Mouse (Mus musculus) intestine, embryonic 15.5 days (tissue): ENCODE measurements around the gene Ctr9. TPM values are rescaled to one million over a fixed set of nuclear protein-coding genes. Genes with fewer than 3 reads are reported as not detected.

Experiments used
- ATAC-seq: fragments of 200-750 bp; cut with Nextera tagmentation; 2 replicates; pipeline ENCODE4 v1.8.0; 2017; ENCODE audit warnings: moderate TSS enrichment, moderate library complexity
- H3K27ac ChIP-seq: fragments of 300-500 bp; sonication (generic); 2 replicates; pipeline ENCODE4 v1.5.1; 2015; ENCODE audit warnings: mild to moderate bottlenecking, inconsistent platforms
- H3K27me3 ChIP-seq: fragments of 300-500 bp; sonication (generic); replicated peaks from 2 replicates; pipeline ENCODE4 v1.6.1; 2015; ENCODE audit warnings: inconsistent platforms
- H3K36me3 ChIP-seq: fragments of 300-500 bp; sonication (generic); 2 replicates; pipeline ENCODE4 v1.6.1; 2015; ENCODE audit warnings: inconsistent platforms
- H3K4me1 ChIP-seq: fragments of 300-500 bp; sonication (generic); replicated peaks from 2 replicates; pipeline ENCODE4 v1.6.1; 2015; ENCODE audit warnings: inconsistent platforms
- H3K4me2 ChIP-seq: fragments of 300-500 bp; sonication (generic); replicated peaks from 2 replicates; pipeline ENCODE4 v1.6.1; 2015; ENCODE audit warnings: mild to moderate bottlenecking, inconsistent platforms
- H3K4me3 ChIP-seq: fragments of 300-500 bp; sonication (generic); replicated peaks from 2 replicates; pipeline ENCODE4 v1.5.1; 2015; ENCODE audit warnings: inconsistent platforms
- H3K9ac ChIP-seq: fragments of 300-500 bp; sonication (generic); 2 replicates; pipeline ENCODE4 v1.6.1; 2015; ENCODE audit warnings: inconsistent platforms
- H3K9me3 ChIP-seq: fragments of 300-500 bp; sonication (generic); 2 replicates; pipeline ENCODE4 v1.6.1; 2016; ENCODE audit warnings: inconsistent platforms
- WGBS: fragments of 180-500 bp; shearing (Covaris S2); methylation state at CpG from one replicate; pipeline ENCODE4 v1.1.7; 2015; 5-methylcytosine and 5-hydroxymethylcytosine counted together
- polyA plus RNA-seq: library from polyadenylated mRNA; unstranded; fragments of >200 nt; fragmentation: Nextera tagmentation; extraction: Ambion mirVana; gene quantifications from 2 replicates; pipeline ENCODE4 v1.2.1, GENCODE M21; 2015

The Ctr9 gene
- polyA plus RNA-seq, 1 experiment from 2014 or later = 54.6 TPM

DNA sequence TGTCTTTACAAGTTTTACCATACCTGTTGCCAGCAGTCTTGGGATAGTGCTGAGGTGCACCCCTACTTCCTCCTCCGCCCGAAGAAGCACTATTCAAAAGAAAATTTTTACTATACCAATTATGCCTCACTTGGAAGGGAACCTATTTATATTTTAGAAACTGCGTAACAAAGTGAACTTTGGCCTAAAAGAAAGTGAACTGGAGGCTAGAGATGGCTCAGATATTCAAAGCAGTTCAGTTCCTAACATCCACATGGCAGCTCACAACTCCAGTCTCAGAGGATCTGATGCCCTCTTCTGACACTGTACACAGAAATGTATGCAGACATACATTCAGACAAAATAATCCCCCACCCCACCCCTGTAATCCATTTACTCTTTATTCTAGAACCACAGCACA is 52.1 kb downstream of the Ctr9 start:
- Histone ChIP-seq H3K27me3 (no peaks in the 10 kb centered on the region), H3K4me3 (peak overlapping the region; percentile 89), H3K36me3 (peaks cover 26% of the 10 kb centered on the region), H3K27ac (no peak overlapping the region), H3K9ac (peak overlapping the region; percentile 100; the same call in 1 of the 2 replicates), H3K4me1 (peaks cover 6% of the 10 kb centered on the region), H3K4me2 (peak overlapping the region; percentile 76), H3K9me3 (no peaks in the 10 kb centered on the region)
- 65% methylated on average over 3 of the region's 3 CpGs for WGBS
- no peak for ATAC-seq

DNA sequence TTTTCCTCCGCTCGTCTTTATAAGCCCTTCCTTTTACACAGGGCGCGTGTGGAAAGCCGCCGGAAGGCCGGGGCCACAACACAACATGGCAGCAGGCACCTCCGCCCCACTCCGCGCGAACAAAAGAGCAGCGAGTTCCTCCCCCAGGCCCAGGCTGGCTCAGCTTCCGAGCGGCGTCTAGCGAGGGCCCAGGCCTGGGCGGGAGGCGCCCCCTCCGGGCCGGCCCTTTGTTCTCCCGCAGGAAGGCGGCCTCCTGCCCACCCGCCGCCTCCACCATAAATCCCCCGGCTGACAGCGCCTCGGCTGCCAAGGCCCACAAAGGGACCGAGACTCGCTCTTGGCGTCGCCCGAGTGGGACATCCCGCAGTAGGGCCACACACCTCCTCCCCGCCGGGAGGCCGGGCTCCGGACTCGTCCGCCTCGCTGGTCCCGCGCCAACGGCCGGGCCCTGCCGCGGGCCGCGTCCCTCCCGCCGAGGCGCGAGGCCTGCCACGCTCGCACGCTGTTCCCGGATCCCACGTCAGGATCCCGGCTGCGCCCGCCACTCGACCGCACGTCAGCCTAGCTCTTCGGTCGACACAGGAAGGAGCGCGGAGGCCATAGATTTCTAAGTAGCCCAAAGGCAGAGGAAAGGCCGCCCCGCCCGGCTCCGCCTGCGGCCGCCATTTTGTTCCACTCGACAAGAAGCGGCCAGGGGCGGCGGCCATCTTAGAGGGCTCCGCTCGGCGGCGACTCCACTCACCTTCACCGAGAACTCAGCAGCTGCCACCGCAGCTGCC is 53.5 kb downstream of the Ctr9 start:
- H3K4me2 ChIP-seq = peak overlapping the region; percentile 76
- ATAC-seq = peak; percentile 83
- H3K9me3 ChIP-seq = no peaks in the 10 kb centered on the region
- H3K27ac ChIP-seq = peak overlapping the region; percentile 100
- H3K9ac ChIP-seq = peak overlapping the region; percentile 100
- WGBS = under 1% methylated on average over 83 of the region's 83 CpGs
- H3K27me3 ChIP-seq = no peaks in the 10 kb centered on the region
- peak overlapping the region; percentile 89 for H3K4me3 ChIP-seq
- peaks cover 14% of the 10 kb centered on the region for H3K36me3 ChIP-seq
- peaks cover 6% of the 10 kb centered on the region for H3K4me1 ChIP-seq

DNA sequence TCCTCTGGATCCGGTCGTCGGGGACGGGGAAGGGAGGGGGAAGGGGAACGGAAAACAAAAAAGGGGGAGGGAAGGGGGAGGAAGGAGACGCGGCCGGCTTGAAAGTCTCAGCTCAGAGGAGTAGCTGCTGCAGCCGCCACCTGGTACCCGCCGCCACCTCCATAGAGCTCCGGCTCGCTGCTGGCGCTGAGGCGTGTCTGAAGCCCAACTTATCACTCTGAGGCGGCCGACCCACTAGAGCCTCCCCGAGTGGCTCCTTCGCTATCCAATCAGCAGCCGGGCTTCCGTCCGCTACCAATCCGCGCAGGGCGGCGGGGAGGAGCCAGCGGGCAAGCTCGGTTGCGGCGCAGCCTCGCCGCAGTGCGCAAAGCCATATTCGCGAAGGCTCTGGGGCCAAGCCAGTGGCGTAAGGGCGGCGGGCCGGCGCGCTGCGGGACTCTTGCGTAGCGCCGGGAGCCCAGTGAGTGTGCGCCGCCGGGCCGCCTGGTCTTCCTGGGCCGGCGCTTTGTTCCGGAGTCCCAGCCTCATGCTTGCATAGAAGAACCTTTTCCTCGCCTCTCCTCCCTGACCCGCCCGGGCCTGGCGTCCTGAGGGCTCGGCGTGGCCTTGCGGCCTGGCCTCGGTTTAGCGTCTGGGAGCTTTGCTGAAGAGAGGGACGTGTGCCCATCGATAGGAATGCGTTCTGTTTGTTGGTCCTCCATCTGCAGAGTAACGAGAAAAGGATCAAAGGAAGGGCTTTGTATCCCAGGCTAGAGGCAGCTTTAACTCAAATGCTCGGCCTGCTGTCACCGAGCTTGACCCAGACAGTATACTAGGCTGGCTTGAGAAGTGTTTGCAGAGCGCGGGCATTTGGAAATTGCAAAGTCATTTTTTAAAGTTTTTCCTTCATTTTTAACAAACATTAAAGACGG is 54.3 kb downstream of the Ctr9 start, which contains the start of gene Eif4g2:
Gene Eif4g2, minus strand, starts transcription at position 209 of the 911 bp plus-strand sequence.
- Histone ChIP-seq H3K9ac (peak within 1 kb of the TSS; percentile 100), H3K4me2 (peak within 1 kb of the TSS; percentile 76), H3K9me3 (no peaks in the 10 kb centered on the region), H3K4me1 (peaks cover 6% of the 10 kb centered on the region), H3K27me3 (no peaks in the 10 kb centered on the region), H3K4me3 (peak within 1 kb of the TSS; percentile 89), H3K36me3 (peaks cover 6% of the 10 kb centered on the region), H3K27ac (peak within 1 kb of the TSS; percentile 100)
- under 1% methylated on average over 70 of the region's 70 CpGs for WGBS
- ATAC-seq = peak; percentile 99

DNA sequence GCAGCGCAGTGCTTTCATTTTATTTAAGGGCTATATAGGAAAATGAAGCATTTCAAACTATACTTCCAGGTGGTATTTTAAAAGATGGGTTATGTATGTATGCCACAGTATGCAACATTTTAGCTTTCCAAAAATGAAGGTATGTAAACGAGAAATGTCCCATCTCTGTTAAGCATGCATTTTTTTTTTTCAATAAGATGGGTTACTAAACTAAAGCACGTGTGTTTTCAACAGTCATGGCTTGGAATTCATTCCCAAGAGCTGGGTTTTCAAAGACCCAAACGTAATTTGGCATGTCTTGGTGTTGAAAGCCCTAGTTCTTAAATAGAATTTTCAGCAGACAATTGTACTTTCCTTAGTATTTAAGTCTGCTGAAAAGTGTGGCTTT is 55.0 kb downstream of the Ctr9 start:
- H3K4me3 ChIP-seq = peak overlapping the region; percentile 89
- peak overlapping the region; percentile 89 for H3K9ac ChIP-seq
- H3K27ac ChIP-seq = peak overlapping the region; percentile 100
- peaks cover 6% of the 10 kb centered on the region; the same call in 1 of the 2 replicates for H3K36me3 ChIP-seq
- no peaks in the 10 kb centered on the region for H3K27me3 ChIP-seq
- no peaks in the 10 kb centered on the region for H3K9me3 ChIP-seq
- H3K4me1 ChIP-seq = peaks cover 6% of the 10 kb centered on the region
- WGBS = 10% methylated on average over 4 of the region's 4 CpGs
- no peak for ATAC-seq
- H3K4me2 ChIP-seq = peak overlapping the region; percentile 52

DNA sequence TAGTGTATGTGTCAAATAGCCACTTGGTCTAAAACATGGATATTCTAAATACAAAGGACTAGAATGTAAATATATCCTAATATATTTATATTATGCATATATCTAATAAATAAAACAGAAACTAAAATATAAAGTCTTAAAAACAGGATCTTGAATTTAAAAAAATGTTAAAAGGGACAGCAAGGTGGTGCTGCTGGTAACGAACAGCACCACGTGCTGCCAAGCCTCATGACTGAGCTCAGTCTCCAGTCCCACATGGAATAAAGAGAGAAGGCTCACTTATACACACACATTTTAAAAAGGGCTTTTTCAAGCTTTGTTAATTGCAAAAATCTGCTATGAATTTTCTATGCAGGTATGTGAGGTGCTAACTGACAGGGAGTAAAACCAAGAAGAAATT is 55.7 kb downstream of the Ctr9 start:
- Histone ChIP-seq H3K4me1 (peaks cover 6% of the 10 kb centered on the region), H3K27ac (no peak overlapping the region), H3K9me3 (no peaks in the 10 kb centered on the region), H3K9ac (no peak overlapping the region), H3K36me3 (peaks cover 6% of the 10 kb centered on the region; the same call in 1 of the 2 replicates), H3K27me3 (no peaks in the 10 kb centered on the region), H3K4me3 (no peak overlapping the region), H3K4me2 (no peak overlapping the region)
- ATAC-seq = no peak
- WGBS = 70% methylated on average over 2 of the region's 2 CpGs

DNA sequence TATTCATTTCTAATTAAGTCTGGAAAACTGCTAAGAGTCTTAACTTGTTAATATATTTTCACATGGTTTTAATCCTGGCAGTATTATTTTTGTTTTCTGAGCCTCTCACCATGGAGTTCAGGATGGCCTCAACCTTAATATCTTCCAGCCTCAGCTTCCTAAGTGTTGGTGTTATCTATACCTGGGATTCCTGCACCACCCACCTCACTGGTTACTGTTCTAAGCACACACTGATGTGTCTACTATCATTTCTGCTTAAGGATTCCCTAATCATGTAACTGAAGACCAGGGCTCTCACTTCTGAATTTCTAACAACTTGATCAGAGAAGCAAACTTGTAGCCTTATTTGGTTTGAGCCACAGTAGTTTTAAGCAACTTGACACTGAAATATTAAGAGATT is 56.4 kb downstream of the Ctr9 start:
- Histone ChIP-seq H3K4me2 (no peak overlapping the region), H3K27ac (no peak overlapping the region), H3K4me3 (no peak overlapping the region), H3K27me3 (no peaks in the 10 kb centered on the region), H3K36me3 (peaks cover 6% of the 10 kb centered on the region; the same call in 1 of the 2 replicates), H3K4me1 (peaks cover 6% of the 10 kb centered on the region), H3K9me3 (no peaks in the 10 kb centered on the region), H3K9ac (no peak overlapping the region)
- no peak for ATAC-seq

DNA sequence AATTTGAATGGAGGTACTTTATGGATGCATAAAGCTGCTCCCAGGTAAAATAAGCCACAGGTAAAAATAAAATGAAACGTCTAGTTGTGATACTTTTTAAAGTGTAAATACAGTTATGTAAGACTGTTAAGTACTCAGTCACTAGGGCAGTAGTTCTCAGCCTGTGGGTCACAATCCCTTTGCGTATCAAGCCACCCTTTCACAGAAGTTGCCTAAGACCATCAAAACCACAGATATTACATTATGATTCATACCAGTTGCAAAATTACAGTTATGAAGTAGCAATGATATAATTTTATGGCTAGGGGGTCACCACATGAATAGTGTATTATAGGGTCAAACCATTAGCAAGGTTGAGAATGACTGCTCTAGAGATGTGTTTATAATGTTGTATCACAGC is 66.4 kb downstream of the Ctr9 start:
- Histone ChIP-seq H3K36me3 (no peaks in the 10 kb centered on the region), H3K4me3 (no peak overlapping the region), H3K27me3 (no peaks in the 10 kb centered on the region), H3K9me3 (no peaks in the 10 kb centered on the region), H3K27ac (no peak overlapping the region), H3K4me1 (no peaks in the 10 kb centered on the region), H3K4me2 (no peak overlapping the region), H3K9ac (no peak overlapping the region)
- no peak for ATAC-seq
- WGBS = 87% methylated on average over 2 of the region's 2 CpGs

DNA sequence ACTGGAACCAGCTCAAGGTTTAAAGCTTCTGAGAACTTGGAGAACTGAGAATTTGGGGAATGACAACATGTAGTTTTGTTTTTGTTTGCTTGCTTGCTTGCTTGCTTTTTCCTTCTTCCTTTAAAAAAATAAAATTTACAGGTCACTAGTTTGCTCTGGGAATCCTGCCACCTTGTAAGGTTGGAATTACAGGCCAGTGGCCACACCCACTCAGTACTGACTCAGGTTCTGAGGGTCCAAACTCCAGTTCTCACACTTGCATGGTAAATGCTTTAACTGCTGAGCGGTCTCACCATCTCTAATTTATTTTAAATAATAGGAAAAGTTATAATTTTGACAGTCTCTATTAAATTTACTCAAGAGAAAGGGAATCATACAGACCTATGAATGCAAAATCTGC is 69.4 kb downstream of the Ctr9 start:
- 94% methylated on average over 1 of the region's 1 CpGs for WGBS
- Histone ChIP-seq H3K27ac (no peak overlapping the region), H3K9me3 (no peaks in the 10 kb centered on the region), H3K27me3 (no peaks in the 10 kb centered on the region), H3K4me3 (no peak overlapping the region), H3K36me3 (no peaks in the 10 kb centered on the region), H3K9ac (no peak overlapping the region), H3K4me1 (no peaks in the 10 kb centered on the region), H3K4me2 (no peak overlapping the region)
- no peak for ATAC-seq

Other genes starting within 250 kb of the Ctr9 start
- gene Rnf141, start 184.5 kb upstream of the Ctr9 start, polyA plus RNA-seq = 39.8 and 41.8 TPM in 2 replicates
- gene Lyve1, start 165.7 kb upstream of the Ctr9 start, polyA plus RNA-seq = 12.7 and 18.3 TPM in 2 replicates
- gene Mrvi1, start 46.5 kb upstream of the Ctr9 start, polyA plus RNA-seq = 15.0 and 16.9 TPM in 2 replicates
- gene Eif4g2, start 54.1 kb downstream of the Ctr9 start, polyA plus RNA-seq = 632 and 726 TPM in 2 replicates